ENCODE assay signal across 8 mouse cellular contexts in genomic region chr9:50659392-50660217, GRCm38 (mm10). TPM values are rescaled to one million over a fixed set of nuclear protein-coding genes. Genes with fewer than 3 reads are reported as not detected.
DNase-seq lines count a peak whose midpoint lies in the region; ATAC-seq and TF ChIP-seq lines count a peak whose summit lies in the region.

Dlat (minus strand) TSS chr9:50659780.

- ATAC-seq in Patski: peak; percentile 77
- peak; percentile 96 for ATAC-seq in hindbrain, embryonic 14.5 days (ENCODE audit: low FRiP score)

- H3K9me3 ChIP-seq in hindbrain, embryonic 14.5 days (ENCODE audit: control insufficient read depth, low read length): no peaks in the 10 kb centered on the region

- in situ Hi-C loops in Patski (cut with MboI; ENCODE audit: low pct_unique_long_range_greater_than_20kb): loop anchor here (25.0 kb wide), 1 partner anchor 1597 kb away; the partner anchor contains the start of gene Zw10

- peak within 1 kb of the TSS; percentile 95 for H3K9ac ChIP-seq in hindbrain, embryonic 14.5 days

- H3K4me1 ChIP-seq in hindbrain, embryonic 14.5 days (replicated peaks; ENCODE audit: control insufficient read depth, insufficient read depth, low read length): peaks cover 23% of the 10 kb centered on the region

- DNase-seq in Patski (ENCODE audit: low read depth, low spot score): peak; percentile 50
- DNase-seq in cerebellum, postnatal 14 days: peak; percentile 92 to 93
- DNase-seq in frontal cortex, postnatal 25 days (ENCODE audit: low spot score in 2 of 2): peak; percentile 80 to 84
- peak; percentile 84 for DNase-seq in hindbrain, embryonic 14.5 days (ENCODE audit: low spot score)
- DNase-seq in layer of hippocampus, postnatal 36 days: peak; percentile 90
- DNase-seq in lung, postnatal 36 days: peak; percentile 87
- peak; percentile 95 for DNase-seq in retina, postnatal 1 day
- peak; percentile 79 to 92 for DNase-seq in urinary bladder, adult 18-20 months (ENCODE audit: low spot score in 2 of 2)

- H3K36me3 ChIP-seq in hindbrain, embryonic 14.5 days (replicated peaks; ENCODE audit: control insufficient read depth, insufficient read depth): peaks cover 52% of the 10 kb centered on the region

- peak within 1 kb of the TSS; percentile 96 for H3K4me3 ChIP-seq in hindbrain, embryonic 14.5 days (replicated peaks; ENCODE audit: low read length)

- no peak for TF ChIP-seq CTCF in Patski (IDR thresholded peaks at IDR 0.05)

- H3K27ac ChIP-seq in hindbrain, embryonic 14.5 days: peak within 1 kb of the TSS; percentile 88

- POLR2A ChIA-PET in Patski (lab: Charles Lee): interaction anchor here (0.6 to 1.5 kb wide), 5 partner anchors 10 to 455 kb away, joined by 3 to 10 read pairs (median 4); no protein-coding TSS in a partner anchor

- CTCF ChIA-PET in Patski (lab: Charles Lee): interaction anchor here (2.5 kb wide), 1 partner anchor 11 kb away, joined by 6 read pairs; no protein-coding TSS in a partner anchor

- H3K4me2 ChIP-seq in hindbrain, embryonic 14.5 days (replicated peaks): peak within 1 kb of the TSS; percentile 85

- under 1% methylated on average over 62 of the region's 63 CpGs for WGBS in hindbrain, embryonic 14.5 days

- no peaks in the 10 kb centered on the region for H3K27me3 ChIP-seq in Patski
- H3K27me3 ChIP-seq in hindbrain, embryonic 14.5 days (ENCODE audit: control insufficient read depth, insufficient read depth, low read length): no peaks in the 10 kb centered on the region

RNA-seq across cellular contexts. Expression of gene Dlat, which starts in this region (rescaled TPM):
- 134 TPM for polyA plus RNA-seq in Patski (2021)
- 65.1 and 72.0 TPM in 2 replicates for polyA plus RNA-seq in hindbrain, embryonic 14.5 days (2014; fragmentation: Nextera tagmentation; extraction: Ambion mirVana)
- total RNA-seq in layer of hippocampus, postnatal 36 days (2021): 100 to 1,000 TPM; 134 to 144 TPM

Comparison
In these comparisons a context has a peak if more than half of its experiments do, and no peak if none do; other contexts are left out.
1. Peak in every context shown above with its lines: DNase-seq, ATAC-seq, H3K4me3 ChIP-seq and H3K27ac ChIP-seq.